ENCODE assay signal across 9 mouse cellular contexts in the genomic region with DNA sequence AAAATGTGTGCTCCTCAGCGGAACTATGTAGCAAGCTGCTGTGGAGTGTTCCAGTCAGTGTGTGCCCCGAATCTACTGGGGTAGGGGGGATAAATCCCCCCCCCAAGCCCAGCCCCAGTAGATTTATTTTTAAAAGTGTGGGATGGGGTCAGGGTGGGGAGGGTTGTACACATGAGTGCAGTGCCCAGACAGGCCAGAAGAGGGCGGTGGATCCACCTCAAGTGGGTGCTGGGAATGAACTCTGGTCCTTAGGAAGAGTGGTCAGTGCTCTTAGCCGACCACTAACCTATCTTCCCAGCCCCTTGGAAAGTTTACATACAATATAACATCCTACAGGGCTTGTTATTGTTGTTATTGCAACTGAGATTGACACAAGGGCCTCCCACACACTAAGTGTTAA. TPM values are rescaled to one million over a fixed set of nuclear protein-coding genes. Genes with fewer than 3 reads are reported as not detected.
A peak's percentile ranks its signal among the peaks of the same experiment; 100 is the strongest.
DNase-seq lines count a peak whose midpoint lies in the region; ATAC-seq and TF ChIP-seq lines count a peak whose summit lies in the region.
"Had no signal": no experiment of that assay in that cellular context is flagged by ENCODE, and none has a peak within 500 bp of the region (broad histone marks: within the 10 kb centered on the region; RNA-seq: fewer than 3 reads in every experiment).

No protein-coding gene starts in this region.

- no peak overlapping the region for H3K4me2 ChIP-seq in intestine, embryonic 15.5 days (replicated peaks)

- no peak overlapping the region for H3K27ac ChIP-seq in layer of hippocampus, adult 2 months
- H3K27ac ChIP-seq in ES-Bruce4 (ENCODE audit: insufficient read depth, low read length) = no peak overlapping the region
- H3K27ac ChIP-seq in intestine, embryonic 15.5 days = no peak overlapping the region

- ATAC-seq in activated CD4-positive, CD25-positive, alpha-beta regulatory T cell, adult 4 months = no peak
- ATAC-seq in intestine, embryonic 15.5 days = no peak

- no peak for TF ChIP-seq EP300 in ES-Bruce4 (IDR thresholded peaks at IDR 0.05; ENCODE audit: insufficient read depth, low read depth, low read length)

- peak; percentile 58 for TF ChIP-seq CTCF in layer of hippocampus, adult 2 months (conservative IDR thresholded peaks at IDR 0.05)
- TF ChIP-seq CTCF in ES-Bruce4 (IDR thresholded peaks at IDR 0.05; ENCODE audit: low read depth, low read length) = peak; percentile 84

- no peak overlapping the region for H3K4me3 ChIP-seq in layer of hippocampus, adult 2 months
- no peak overlapping the region for H3K4me3 ChIP-seq in ES-Bruce4 (ENCODE audit: low read depth, low read length)
- no peak overlapping the region for H3K4me3 ChIP-seq in intestine, embryonic 15.5 days (replicated peaks)

- no peaks in the 10 kb centered on the region for H3K4me1 ChIP-seq in ES-Bruce4 (ENCODE audit: control insufficient read depth, insufficient read depth, low read length)
- H3K4me1 ChIP-seq in intestine, embryonic 15.5 days (replicated peaks) = no peaks in the 10 kb centered on the region

- H3K9me3 ChIP-seq in ES-Bruce4 (replicated peaks; ENCODE audit: control insufficient read depth, insufficient read depth, low read length, poor library complexity, severe bottlenecking) = no peaks in the 10 kb centered on the region
- H3K9me3 ChIP-seq in intestine, embryonic 15.5 days = no peaks in the 10 kb centered on the region

- no peaks in the 10 kb centered on the region; the same call in 1 of the 2 replicates for H3K27me3 ChIP-seq in ES-Bruce4 (ENCODE audit: control insufficient read depth, insufficient read depth, low read length, poor library complexity, severe bottlenecking)
- H3K27me3 ChIP-seq in intestine, embryonic 15.5 days (replicated peaks) = no peaks in the 10 kb centered on the region

- H3K36me3 ChIP-seq in ES-Bruce4 (ENCODE audit: control insufficient read depth, insufficient read depth, low read length, poor library complexity, severe bottlenecking) = no peaks in the 10 kb centered on the region
- no peaks in the 10 kb centered on the region for H3K36me3 ChIP-seq in intestine, embryonic 15.5 days

- DNase-seq in layer of hippocampus, adult 2 months (ENCODE audit: low spot score in 2 of 2) = no peak
- DNase-seq in layer of hippocampus, adult 11-12 months (ENCODE audit: low spot score) = no peak
- DNase-seq in B cell, adult 2 months = peak; percentile 48 to 52
- peak; percentile 33 to 40 for DNase-seq in kidney, postnatal 4 days
- DNase-seq: adrenal gland, adult 2 months; right cerebral cortex, postnatal 25 days had no signal

- no peak for TF ChIP-seq POLR2A in ES-Bruce4 (IDR thresholded peaks at IDR 0.05; ENCODE audit: insufficient read depth, low read length)

- no peak overlapping the region for H3K9ac ChIP-seq in ES-Bruce4 (ENCODE audit: low read depth, poor library complexity, severe bottlenecking)
- no peak overlapping the region for H3K9ac ChIP-seq in intestine, embryonic 15.5 days

- WGBS in intestine, embryonic 15.5 days = 49% methylated on average over 4 of the region's 4 CpGs

RNA-seq across cellular contexts. Expression of gene Chchd6, which starts 12.5 kb away (rescaled TPM):
- 10 to 100 TPM; 61.4 to 71.1 TPM for total RNA-seq in layer of hippocampus, adult 2 months (2021)
- polyA plus RNA-seq in ES-Bruce4 (2011; ENCODE audit: insufficient read depth, insufficient read length, low read depth, missing spikeins) = 10.1 and 10.5 TPM in 2 replicates
- 1 to 10 TPM; 2.3 to 3.3 TPM for polyA plus RNA-seq in activated CD4-positive, CD25-positive, alpha-beta regulatory T cell, adult 4 months (2017; shearing (Covaris generic))
- 40.6 and 44.1 TPM in 2 replicates for polyA plus RNA-seq in intestine, embryonic 15.5 days (2015; fragmentation: Nextera tagmentation; extraction: Ambion mirVana)

RNA-seq across cellular contexts. Expression of gene Txnrd3, which starts 35.8 kb away (rescaled TPM):
- 1 to 10 TPM; 3.6 to 3.9 TPM for total RNA-seq in layer of hippocampus, adult 2 months (2021)
- 2.4 and 3.0 TPM in 2 replicates for polyA plus RNA-seq in ES-Bruce4 (2011; ENCODE audit: insufficient read depth, insufficient read length, low read depth, missing spikeins)
- under 1 TPM; 0.17 to 0.97 TPM for polyA plus RNA-seq in activated CD4-positive, CD25-positive, alpha-beta regulatory T cell, adult 4 months (2017; shearing (Covaris generic))
- polyA plus RNA-seq in intestine, embryonic 15.5 days (2015; fragmentation: Nextera tagmentation; extraction: Ambion mirVana) = 8.5 and 8.8 TPM in 2 replicates

Comparison
In these comparisons a context has a peak if more than half of its experiments do, and no peak if none do; other contexts are left out.
1. DNase-seq: peak in B cell, adult 2 months (2 of 2) and kidney, postnatal 4 days (2 of 2); none in layer of hippocampus, adult 2 months (0 of 2) and layer of hippocampus, adult 11-12 months (single experiment).